Mouse (Mus musculus): Measurements from ENCODE around the gene Atg7. TPM values are rescaled to one million over a fixed set of nuclear protein-coding genes. Genes with fewer than 3 reads are reported as not detected.

The Atg7 gene
- total RNA-seq, 1 experiment: 14.6 TPM

DNA sequence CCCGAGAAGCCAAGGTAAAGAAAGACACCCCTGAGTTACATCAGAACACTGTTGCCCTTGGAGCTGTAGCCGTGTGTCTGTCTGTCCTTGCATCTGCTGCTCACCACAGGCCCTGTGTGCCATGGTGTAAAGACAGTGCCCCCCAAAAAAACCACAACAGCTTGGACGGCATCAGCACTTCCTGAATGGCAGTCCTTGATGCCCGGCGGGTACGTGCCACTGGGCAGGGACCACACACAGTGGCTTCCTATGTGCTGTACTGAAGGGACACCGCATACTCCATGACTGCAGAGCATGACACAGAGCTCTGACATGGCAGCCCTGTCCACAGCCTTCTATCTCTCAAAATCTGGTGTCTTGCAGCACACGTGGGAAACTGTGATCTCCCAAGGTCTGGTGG, 206.9 kb downstream of the Atg7 start:
- Histone ChIP-seq H3K9me3 (ENCODE audit: control insufficient read depth, insufficient read depth, low read depth, low read length) (no peaks in the 10 kb centered on the region), H3K9ac (ENCODE audit: insufficient read depth, low read depth, low read length, poor library complexity, severe bottlenecking) (no peak overlapping the region), H3K27ac (ENCODE audit: insufficient read depth, low read depth, low read length, poor library complexity, severe bottlenecking) (no peak overlapping the region), H3K36me3 (ENCODE audit: control insufficient read depth, insufficient read depth, low read length, poor library complexity, severe bottlenecking) (no peaks in the 10 kb centered on the region), H3K4me1 (ENCODE audit: control insufficient read depth in 2 of 2, insufficient read depth in 2 of 2, low read length in 2 of 2, poor library complexity in 1 of 2) (peaks cover 0 to 16% of the 10 kb centered on the region in 2 experiments; a peak in 2 of 4 replicates), H3K4me3 (ENCODE audit: insufficient read depth in 1 of 2, low read depth in 1 of 2, low read length in 2 of 2, poor library complexity in 1 of 2, severe bottlenecking in 1 of 2) (no peak overlapping the region)
- no peak for DNase-seq (ENCODE audit: low read depth, low spot score)
- TF ChIP-seq MAFK (IDR thresholded peaks at IDR 0.05; ENCODE audit: insufficient read depth, low read depth, low read length) (no peak), ZC3H11A (IDR thresholded peaks at IDR 0.05; ENCODE audit: borderline replicate concordance, low read depth, low read length) (no peak), CHD2 (IDR thresholded peaks at IDR 0.05; ENCODE audit: low read depth, low read length) (no peak), ZNF384 (IDR thresholded peaks at IDR 0.05; ENCODE audit: low read depth, low read length) (no peak), HCFC1 (IDR thresholded peaks at IDR 0.05; ENCODE audit: borderline replicate concordance, insufficient read depth, low read length) (no peak)
- in situ Hi-C loops (cut with MboI; ENCODE audit: low sequenced_read_pairs in 2 of 2, unreplicated experiment in 2 of 2): no loop called here

GRCm38 (mm10) chr6:114851688-114852087, 208.8 kb downstream of the Atg7 start:
- in situ Hi-C loops (cut with MboI; ENCODE audit: low sequenced_read_pairs in 2 of 2, unreplicated experiment in 2 of 2): no loop called here
- H3K9ac ChIP-seq (ENCODE audit: insufficient read depth, low read depth, low read length, poor library complexity, severe bottlenecking): no peak overlapping the region
- H3K27ac ChIP-seq (ENCODE audit: insufficient read depth, low read depth, low read length, poor library complexity, severe bottlenecking): no peak overlapping the region
- TF ChIP-seq HCFC1 (IDR thresholded peaks at IDR 0.05; ENCODE audit: borderline replicate concordance, insufficient read depth, low read length) (no peak), MAFK (IDR thresholded peaks at IDR 0.05; ENCODE audit: insufficient read depth, low read depth, low read length) (no peak), CHD2 (IDR thresholded peaks at IDR 0.05; ENCODE audit: low read depth, low read length) (no peak), ZC3H11A (IDR thresholded peaks at IDR 0.05; ENCODE audit: borderline replicate concordance, low read depth, low read length) (no peak), ZNF384 (IDR thresholded peaks at IDR 0.05; ENCODE audit: low read depth, low read length) (no peak)
- DNase-seq (ENCODE audit: low read depth, low spot score): no peak
- no peaks in the 10 kb centered on the region for H3K36me3 ChIP-seq (ENCODE audit: control insufficient read depth, insufficient read depth, low read length, poor library complexity, severe bottlenecking)
- H3K4me1 ChIP-seq (ENCODE audit: control insufficient read depth in 2 of 2, insufficient read depth in 2 of 2, low read length in 2 of 2, poor library complexity in 1 of 2): peaks cover 0 to 4% of the 10 kb centered on the region in 2 experiments; a peak in 1 of 4 replicates
- H3K4me3 ChIP-seq (ENCODE audit: insufficient read depth in 1 of 2, low read depth in 1 of 2, low read length in 2 of 2, poor library complexity in 1 of 2, severe bottlenecking in 1 of 2): no peak overlapping the region
- H3K9me3 ChIP-seq (ENCODE audit: control insufficient read depth, insufficient read depth, low read depth, low read length): no peaks in the 10 kb centered on the region

GRCm38 (mm10) chr6:114852739-114853138, 209.8 kb downstream of the Atg7 start:
- no peaks in the 10 kb centered on the region for H3K36me3 ChIP-seq (ENCODE audit: control insufficient read depth, insufficient read depth, low read length, poor library complexity, severe bottlenecking)
- no peak for DNase-seq (ENCODE audit: low read depth, low spot score)
- in situ Hi-C loops (cut with MboI; ENCODE audit: low sequenced_read_pairs in 2 of 2, unreplicated experiment in 2 of 2): no loop called here
- H3K27ac ChIP-seq (ENCODE audit: insufficient read depth, low read depth, low read length, poor library complexity, severe bottlenecking): no peak overlapping the region
- no peaks in the 10 kb centered on the region for H3K9me3 ChIP-seq (ENCODE audit: control insufficient read depth, insufficient read depth, low read depth, low read length)
- H3K9ac ChIP-seq (ENCODE audit: insufficient read depth, low read depth, low read length, poor library complexity, severe bottlenecking): no peak overlapping the region
- TF ChIP-seq CHD2 (IDR thresholded peaks at IDR 0.05; ENCODE audit: low read depth, low read length) (no peak), ZNF384 (IDR thresholded peaks at IDR 0.05; ENCODE audit: low read depth, low read length) (no peak), HCFC1 (IDR thresholded peaks at IDR 0.05; ENCODE audit: borderline replicate concordance, insufficient read depth, low read length) (no peak), ZC3H11A (IDR thresholded peaks at IDR 0.05; ENCODE audit: borderline replicate concordance, low read depth, low read length) (no peak), MAFK (IDR thresholded peaks at IDR 0.05; ENCODE audit: insufficient read depth, low read depth, low read length) (no peak)
- no peaks in the 10 kb centered on the region; a peak in 1 of 4 replicates for H3K4me1 ChIP-seq (ENCODE audit: control insufficient read depth in 2 of 2, insufficient read depth in 2 of 2, low read length in 2 of 2, poor library complexity in 1 of 2)
- H3K4me3 ChIP-seq (ENCODE audit: insufficient read depth in 1 of 2, low read depth in 1 of 2, low read length in 2 of 2, poor library complexity in 1 of 2, severe bottlenecking in 1 of 2): no peak overlapping the region

DNA sequence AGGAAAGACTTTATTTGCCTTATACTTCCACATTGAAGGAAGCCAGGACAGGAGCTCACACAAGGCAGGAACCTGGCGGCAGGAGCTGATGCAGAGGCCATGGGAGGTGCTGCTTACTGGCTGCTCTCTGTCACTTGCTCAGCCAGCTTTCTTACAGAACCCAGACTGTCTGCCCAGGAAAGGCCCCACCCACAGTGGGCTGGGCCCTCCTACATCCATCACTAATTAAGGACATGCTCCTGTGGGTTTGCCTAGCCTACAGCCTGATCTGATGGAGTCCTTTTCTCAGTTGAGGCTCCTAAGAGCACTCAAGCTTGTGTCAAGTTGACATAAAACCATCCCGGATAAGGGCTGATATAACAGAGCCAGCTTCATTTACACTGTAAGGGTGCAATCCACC, 211.5 kb downstream of the Atg7 start:
- Histone ChIP-seq H3K9me3 (ENCODE audit: control insufficient read depth, insufficient read depth, low read depth, low read length) (no peaks in the 10 kb centered on the region), H3K4me1 (ENCODE audit: control insufficient read depth in 2 of 2, insufficient read depth in 2 of 2, low read length in 2 of 2, poor library complexity in 1 of 2) (no peaks in the 10 kb centered on the region; a peak in 1 of 4 replicates), H3K36me3 (ENCODE audit: control insufficient read depth, insufficient read depth, low read length, poor library complexity, severe bottlenecking) (peaks cover 3% of the 10 kb centered on the region; the same call in 1 of the 2 replicates), H3K4me3 (ENCODE audit: insufficient read depth in 1 of 2, low read depth in 1 of 2, low read length in 2 of 2, poor library complexity in 1 of 2, severe bottlenecking in 1 of 2) (no peak overlapping the region), H3K9ac (ENCODE audit: insufficient read depth, low read depth, low read length, poor library complexity, severe bottlenecking) (no peak overlapping the region), H3K27ac (ENCODE audit: insufficient read depth, low read depth, low read length, poor library complexity, severe bottlenecking) (no peak overlapping the region)
- DNase-seq (ENCODE audit: low read depth, low spot score): no peak
- TF ChIP-seq ZNF384 (IDR thresholded peaks at IDR 0.05; ENCODE audit: low read depth, low read length) (no peak), ZC3H11A (IDR thresholded peaks at IDR 0.05; ENCODE audit: borderline replicate concordance, low read depth, low read length) (no peak)
- in situ Hi-C loops (cut with MboI; ENCODE audit: low sequenced_read_pairs in 2 of 2, unreplicated experiment in 2 of 2): no loop called here

DNA sequence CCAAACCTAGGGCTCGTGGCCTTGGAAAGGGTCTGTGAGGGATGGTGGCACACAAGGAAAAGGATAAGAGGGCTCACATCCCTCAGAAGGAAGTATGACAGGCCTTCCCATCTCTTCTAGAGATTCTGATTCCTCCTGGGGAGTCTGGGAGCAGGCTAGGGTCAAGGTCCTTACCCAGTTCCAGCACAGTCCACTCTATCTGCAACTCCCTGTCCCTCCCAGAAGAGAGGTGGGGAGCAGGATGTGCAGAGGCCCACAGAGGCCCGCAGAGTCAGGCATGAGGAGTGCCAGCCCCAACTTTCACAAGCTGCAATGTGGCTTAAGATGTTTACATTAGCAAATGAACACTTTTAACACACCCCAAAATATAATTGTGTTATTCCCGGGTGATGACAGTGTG, 212.7 kb downstream of the Atg7 start:
- no peak for DNase-seq (ENCODE audit: low read depth, low spot score)
- Histone ChIP-seq H3K9me3 (ENCODE audit: control insufficient read depth, insufficient read depth, low read depth, low read length) (no peaks in the 10 kb centered on the region), H3K27ac (ENCODE audit: insufficient read depth, low read depth, low read length, poor library complexity, severe bottlenecking) (no peak overlapping the region), H3K9ac (ENCODE audit: insufficient read depth, low read depth, low read length, poor library complexity, severe bottlenecking) (no peak overlapping the region), H3K4me3 (ENCODE audit: insufficient read depth in 1 of 2, low read depth in 1 of 2, low read length in 2 of 2, poor library complexity in 1 of 2, severe bottlenecking in 1 of 2) (no peak overlapping the region), H3K36me3 (ENCODE audit: control insufficient read depth, insufficient read depth, low read length, poor library complexity, severe bottlenecking) (peaks cover 3% of the 10 kb centered on the region; the same call in 1 of the 2 replicates), H3K4me1 (ENCODE audit: control insufficient read depth in 2 of 2, insufficient read depth in 2 of 2, low read length in 2 of 2, poor library complexity in 1 of 2) (no peaks in the 10 kb centered on the region; a peak in 1 of 4 replicates)
- in situ Hi-C loops (cut with MboI; ENCODE audit: low sequenced_read_pairs in 2 of 2, unreplicated experiment in 2 of 2): no loop called here
- TF ChIP-seq ZC3H11A (IDR thresholded peaks at IDR 0.05; ENCODE audit: borderline replicate concordance, low read depth, low read length) (no peak), CHD2 (IDR thresholded peaks at IDR 0.05; ENCODE audit: low read depth, low read length) (no peak), HCFC1 (IDR thresholded peaks at IDR 0.05; ENCODE audit: borderline replicate concordance, insufficient read depth, low read length) (no peak), MAFK (IDR thresholded peaks at IDR 0.05; ENCODE audit: insufficient read depth, low read depth, low read length) (no peak)
